Mouse (Mus musculus) liver, embryonic 16.5 days (tissue): ENCODE results near the gene Gm28778. TPM values are rescaled to one million over a fixed set of nuclear protein-coding genes. Genes with fewer than 3 reads are reported as not detected.

ENCODE experiments used
- ATAC-seq: fragments of 200-750 bp; cut with Nextera tagmentation; 2 replicates; pipeline ENCODE4 v1.8.0; 2017; ENCODE audit warnings: low read depth, mild to moderate bottlenecking, moderate number of reproducible peaks, moderate library complexity
- H3K27ac ChIP-seq: fragments of 300-500 bp; sonication (generic); 2 replicates; pipeline ENCODE4 v1.5.1; 2014; ENCODE audit warnings: mild to moderate bottlenecking, low read length
- H3K27me3 ChIP-seq: fragments of 300-500 bp; sonication (generic); 2 replicates; pipeline ENCODE4 v1.6.1; 2014; ENCODE audit warnings: low read depth, low read length, mixed read lengths; ENCODE audit not compliant: control insufficient read depth, insufficient read depth
- H3K36me3 ChIP-seq: fragments of 300-500 bp; sonication (generic); 2 replicates; pipeline ENCODE4 v1.6.1; 2014; ENCODE audit warnings: mild to moderate bottlenecking; ENCODE audit not compliant: control insufficient read depth, insufficient read depth
- H3K4me1 ChIP-seq: fragments of 300-500 bp; sonication (generic); 2 replicates; pipeline ENCODE4 v1.6.1; 2014; ENCODE audit warnings: low read depth, low read length, mixed read lengths; ENCODE audit not compliant: control insufficient read depth
- H3K4me2 ChIP-seq: fragments of 300-500 bp; sonication (generic); 2 replicates; pipeline ENCODE4 v1.6.1; 2014; ENCODE audit warnings: low read depth, low read length, mixed read lengths
- H3K4me3 ChIP-seq: fragments of 300-500 bp; sonication (generic); 2 replicates; pipeline ENCODE4 v1.5.1; 2014; ENCODE audit warnings: low read depth, mild to moderate bottlenecking, low read length
- H3K9ac ChIP-seq: fragments of 300-500 bp; sonication (generic); 2 replicates; pipeline ENCODE4 v1.6.1; 2014; ENCODE audit warnings: low read depth, low read length
- H3K9me3 ChIP-seq: fragments of 300-500 bp; sonication (generic); replicated peaks from 2 replicates; pipeline ENCODE4 v1.6.1; 2016; ENCODE audit warnings: low read length; ENCODE audit not compliant: control insufficient read depth
- polyA plus RNA-seq: library from polyadenylated mRNA; unstranded; fragments of >200 nt; fragmentation: Nextera tagmentation; extraction: Ambion mirVana; gene quantifications from 2 replicates; pipeline ENCODE4 v1.2.1, GENCODE M21; 2015

The Gm28778 gene
- polyA plus RNA-seq, 1 experiment from 2014 or later: not detected

DNA sequence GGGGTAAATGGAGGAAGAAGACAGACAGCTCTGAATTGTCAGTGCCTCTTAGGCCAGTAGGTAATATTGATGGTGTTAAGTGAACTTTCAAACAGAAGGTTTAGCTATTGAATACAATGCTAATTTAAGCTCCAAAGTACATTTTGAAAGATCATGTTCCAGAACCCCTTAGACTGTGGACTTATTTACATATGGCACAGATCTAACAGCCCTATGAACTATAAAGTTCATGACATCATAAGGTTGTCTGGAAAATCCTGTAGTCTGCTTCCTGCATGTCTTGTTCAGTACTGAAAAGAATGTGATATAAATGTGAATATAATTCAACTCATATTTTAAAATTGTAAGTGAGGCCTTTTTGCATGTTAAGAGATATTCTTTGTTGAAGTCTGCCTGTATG lies 62.1 kb downstream of the Gm28778 start:
- H3K4me3 ChIP-seq: no peak overlapping the region
- no peak for ATAC-seq
- H3K27me3 ChIP-seq: no peaks in the 10 kb centered on the region

More for the DNA sequence above, 62.1 kb downstream of the Gm28778 start:
- no peaks in the 10 kb centered on the region for H3K4me1 ChIP-seq
- no peak overlapping the region for H3K4me2 ChIP-seq
- H3K9me3 ChIP-seq: no peaks in the 10 kb centered on the region
- H3K36me3 ChIP-seq: no peaks in the 10 kb centered on the region
- H3K27ac ChIP-seq: no peak overlapping the region
- no peak overlapping the region for H3K9ac ChIP-seq

Other genes with a start within 250 kb of the Gm28778 start
- 0.06 and 0.26 TPM in 2 replicates for gene Mstn, start 235.5 kb upstream of the Gm28778 start, polyA plus RNA-seq
- not detected in 2 replicates for gene 1700019A02Rik, start 109.5 kb upstream of the Gm28778 start, polyA plus RNA-seq
- gene Pms1, start 93 bp upstream of the Gm28778 start, polyA plus RNA-seq: 6.3 and 7.2 TPM in 2 replicates
- gene Ormdl1, start within 50 bp of the Gm28778 start, polyA plus RNA-seq: 23.7 and 26.0 TPM in 2 replicates
- gene Osgepl1, start 16.5 kb downstream of the Gm28778 start, polyA plus RNA-seq: 21.7 and 22.0 TPM in 2 replicates
- 1.9 TPM in 1 of 2 replicates, not detected in the other for gene Asdurf, start 55.5 kb downstream of the Gm28778 start, polyA plus RNA-seq
- 0.26 and 0.27 TPM in 2 replicates for gene Gm28551, start 55.6 kb downstream of the Gm28778 start, polyA plus RNA-seq
- gene Asnsd1, start 55.6 kb downstream of the Gm28778 start, polyA plus RNA-seq: 42.2 and 43.6 TPM in 2 replicates